Comparison of ENCODE assay signal across 16 mouse cellular contexts in genomic region chr7:119270826-119271420, GRCm38 (mm10).
DNase-seq lines count a peak whose midpoint lies in the region; ATAC-seq lines count a peak whose summit lies in the region.
"Had no signal": no experiment of that assay in that cellular context is flagged by ENCODE, and none has a peak within 500 bp of the region (broad histone marks: within the 10 kb centered on the region; RNA-seq: fewer than 3 reads in every experiment).

No protein-coding gene starts in this region.

- H3K27ac ChIP-seq in midbrain, embryonic 13.5 days: peak overlapping the region; percentile 51
- H3K27ac ChIP-seq in midbrain, embryonic 11.5 days (ENCODE audit: low read depth, low read length): no peak overlapping the region
- peak overlapping the region; percentile 83 for H3K27ac ChIP-seq in liver, embryonic 12.5 days
- peak overlapping the region; percentile 48 for H3K27ac ChIP-seq in neural tube, embryonic 15.5 days (replicated peaks)
- H3K27ac ChIP-seq: embryonic facial prominence, embryonic 13.5 days; gastrocnemius, adult 2 months; heart, adult 2 months; macrophage had no signal

- no peak overlapping the region for H3K4me3 ChIP-seq in midbrain, embryonic 13.5 days (replicated peaks)
- no peak overlapping the region for H3K4me3 ChIP-seq in midbrain, embryonic 11.5 days (ENCODE audit: low read depth, low read length)
- peak overlapping the region; percentile 29 for H3K4me3 ChIP-seq in liver, embryonic 12.5 days
- H3K4me3 ChIP-seq in neural tube, embryonic 15.5 days (replicated peaks): no peak overlapping the region
- H3K4me3 ChIP-seq: embryonic facial prominence, embryonic 13.5 days; gastrocnemius, adult 2 months; heart, adult 2 months had no signal

- no peaks in the 10 kb centered on the region for H3K27me3 ChIP-seq in midbrain, embryonic 13.5 days
- H3K27me3 ChIP-seq in midbrain, embryonic 11.5 days (ENCODE audit: control insufficient read depth, insufficient read depth, low read length): no peaks in the 10 kb centered on the region
- no peaks in the 10 kb centered on the region for H3K27me3 ChIP-seq in liver, embryonic 12.5 days (replicated peaks)
- no peaks in the 10 kb centered on the region for H3K27me3 ChIP-seq in neural tube, embryonic 15.5 days (replicated peaks)
- H3K27me3 ChIP-seq: embryonic facial prominence, embryonic 13.5 days had no signal

- H3K9me3 ChIP-seq in midbrain, embryonic 13.5 days: no peaks in the 10 kb centered on the region
- H3K9me3 ChIP-seq in midbrain, embryonic 11.5 days (ENCODE audit: control insufficient read depth, low read length): no peaks in the 10 kb centered on the region
- no peaks in the 10 kb centered on the region for H3K9me3 ChIP-seq in liver, embryonic 12.5 days (replicated peaks)
- no peaks in the 10 kb centered on the region for H3K9me3 ChIP-seq in neural tube, embryonic 15.5 days (replicated peaks)
- H3K9me3 ChIP-seq: embryonic facial prominence, embryonic 13.5 days had no signal

- no peak overlapping the region for H3K4me2 ChIP-seq in midbrain, embryonic 13.5 days (replicated peaks)
- H3K4me2 ChIP-seq in midbrain, embryonic 11.5 days: no peak overlapping the region
- H3K4me2 ChIP-seq in liver, embryonic 12.5 days: peak overlapping the region; percentile 60
- H3K4me2 ChIP-seq in neural tube, embryonic 15.5 days: no peak overlapping the region
- H3K4me2 ChIP-seq: embryonic facial prominence, embryonic 13.5 days had no signal

- DNase-seq in embryo, embryonic 10.5 days (ENCODE audit: low spot score): peak; percentile 1
- DNase-seq in embryo, embryonic 10 days (ENCODE audit: low spot score): no peak
- no peak for DNase-seq in midbrain, embryonic 11.5 days (ENCODE audit: low spot score, missing footprints)
- DNase-seq in kidney, postnatal 25 days: no peak
- DNase-seq in retina, embryonic 14.5 days (ENCODE audit: low spot score): no peak
- DNase-seq: cerebellum, adult 9-11 months; gastrocnemius, adult 2 months; heart, adult 2 months; kidney, adult 11 months; thymus, postnatal 14 days had no signal

- H3K36me3 ChIP-seq in midbrain, embryonic 13.5 days: no peaks in the 10 kb centered on the region
- no peaks in the 10 kb centered on the region for H3K36me3 ChIP-seq in midbrain, embryonic 11.5 days (ENCODE audit: control insufficient read depth, insufficient read depth, low read length)
- H3K36me3 ChIP-seq in liver, embryonic 12.5 days: no peaks in the 10 kb centered on the region
- H3K36me3 ChIP-seq in neural tube, embryonic 15.5 days: no peaks in the 10 kb centered on the region
- H3K36me3 ChIP-seq: embryonic facial prominence, embryonic 13.5 days had no signal

- ATAC-seq in midbrain, embryonic 13.5 days: no peak
- ATAC-seq in midbrain, embryonic 11.5 days (ENCODE audit: low FRiP score): no peak
- peak; percentile 99 for ATAC-seq in liver, embryonic 12.5 days
- no peak; the same call in 1 of the 2 replicates for ATAC-seq in neural tube, embryonic 15.5 days (ENCODE audit: low FRiP score)
- ATAC-seq: forebrain, embryonic 14.5 days had no signal

- no peak overlapping the region for H3K9ac ChIP-seq in midbrain, embryonic 13.5 days (replicated peaks)
- H3K9ac ChIP-seq in midbrain, embryonic 11.5 days (ENCODE audit: low read length): no peak overlapping the region
- H3K9ac ChIP-seq in liver, embryonic 12.5 days: peak overlapping the region; percentile 40; the same call in 1 of the 2 replicates
- no peak overlapping the region for H3K9ac ChIP-seq in neural tube, embryonic 15.5 days (replicated peaks)
- H3K9ac ChIP-seq: embryonic facial prominence, embryonic 13.5 days had no signal

- no peaks in the 10 kb centered on the region; the same call in 1 of the 2 replicates for H3K4me1 ChIP-seq in midbrain, embryonic 13.5 days (replicated peaks)
- no peaks in the 10 kb centered on the region for H3K4me1 ChIP-seq in midbrain, embryonic 11.5 days (ENCODE audit: control insufficient read depth, insufficient read depth, low read length)
- H3K4me1 ChIP-seq in liver, embryonic 12.5 days: peaks cover 39% of the 10 kb centered on the region
- H3K4me1 ChIP-seq in neural tube, embryonic 15.5 days: no peaks in the 10 kb centered on the region
- H3K4me1 ChIP-seq: embryonic facial prominence, embryonic 13.5 days had no signal

- WGBS in midbrain, embryonic 13.5 days: 39% methylated on average over 8 of the region's 8 CpGs
- WGBS in midbrain, embryonic 11.5 days: 59% methylated on average over 8 of the region's 8 CpGs
- 23% methylated on average over 8 of the region's 8 CpGs for whole genome bisulfite sequencing in liver, embryonic 12.5 days (ENCODE audit: insufficient replicate concordance)
- 30% methylated on average over 8 of the region's 8 CpGs for WGBS in neural tube, embryonic 15.5 days
